Mouse (Mus musculus) kidney, postnatal 4 days (tissue): ENCODE data around the gene Trak1.

Experiments used
- DNase-seq, 2 experiments: peaks; one replicate each; pipeline ENCODE4 v3.0.0; 2021; ENCODE audit warnings: mixed read lengths in 2 of 2

The Trak1 gene

DNA sequence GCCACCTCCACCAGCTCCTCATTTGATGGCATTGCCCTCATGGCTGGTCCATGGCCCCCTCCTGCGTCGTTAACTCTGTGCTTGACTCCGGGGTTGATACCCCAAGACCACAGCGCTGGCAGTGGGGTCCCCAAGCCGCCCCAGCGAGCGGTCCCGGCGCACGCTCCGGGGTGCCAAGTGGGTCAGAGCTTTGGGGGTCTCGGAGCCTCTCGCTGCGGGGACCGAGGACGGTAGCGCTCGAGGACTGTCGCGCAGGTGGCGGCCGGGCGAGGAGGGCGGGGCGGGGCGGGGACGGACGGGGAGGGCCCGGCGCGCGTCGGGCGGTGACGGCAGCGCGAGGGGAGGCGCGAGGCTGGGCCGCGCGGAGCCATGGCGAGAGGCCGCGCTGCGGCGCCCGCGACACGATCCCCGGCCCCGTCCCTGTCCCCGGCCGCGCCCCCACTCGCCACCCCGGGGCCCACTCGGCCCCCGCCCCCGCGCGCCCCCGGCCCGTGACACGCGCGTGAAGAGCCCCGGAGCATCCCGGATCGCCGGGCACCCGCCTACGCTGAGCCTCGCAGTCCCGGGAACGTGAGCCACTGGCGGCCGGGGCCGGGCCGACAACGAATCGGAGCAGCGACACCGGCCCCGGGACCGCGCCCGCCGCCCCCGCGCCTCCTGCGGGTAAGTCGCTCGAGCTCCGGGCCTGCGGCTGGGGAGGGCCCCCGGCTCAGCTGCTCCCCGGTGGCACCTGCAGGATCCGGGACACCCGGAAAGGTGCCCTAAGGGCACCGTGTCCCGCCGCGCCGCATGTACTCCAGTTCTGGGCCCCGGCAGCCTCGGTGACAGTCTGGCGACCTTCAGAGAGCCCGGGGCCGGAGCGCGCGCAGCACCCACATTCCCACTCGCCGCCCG is at the start of gene Trak1:
Gene Trak1 (plus strand): TSS at position 332 of the 894 bp plus-strand sequence.
- peak; percentile 71 to 84 for DNase-seq

DNA sequence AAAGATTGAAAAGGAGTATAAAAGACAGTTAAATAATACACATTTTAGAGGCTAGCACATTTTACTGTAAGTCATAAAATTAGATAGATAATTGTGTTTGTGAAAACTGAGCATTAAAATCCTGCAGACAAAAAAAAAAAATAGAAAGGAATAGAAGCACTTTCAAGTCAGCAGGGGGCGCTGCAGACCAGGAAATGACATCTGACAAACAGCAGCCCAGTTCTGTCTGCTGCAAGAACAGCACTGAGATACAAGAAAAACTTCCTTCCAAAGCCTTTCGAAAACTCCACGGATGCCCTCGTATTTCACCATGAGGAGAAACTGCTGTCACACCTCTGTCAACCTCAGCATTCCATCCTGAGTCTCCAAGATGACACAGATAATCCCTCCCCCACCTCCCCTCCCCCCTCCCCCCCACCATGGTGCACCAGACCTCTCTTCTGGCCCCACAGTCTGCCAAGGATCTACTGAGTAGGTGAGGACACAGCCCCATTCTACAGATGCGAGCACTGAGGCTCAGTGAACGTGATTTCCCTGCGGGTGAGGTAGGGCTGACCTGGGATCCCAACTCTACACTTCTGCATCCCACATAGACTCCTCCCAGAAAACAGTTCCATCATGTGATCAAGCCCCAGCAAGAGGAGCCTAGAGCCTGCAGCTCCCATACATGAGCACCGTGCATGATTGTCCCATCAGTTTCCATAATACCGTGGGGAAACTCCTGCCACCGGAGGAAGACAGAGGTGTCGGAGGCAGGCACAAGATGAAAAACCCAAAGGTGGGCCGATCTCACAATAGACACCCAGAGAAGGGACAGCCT is 49.1 kb upstream of the Trak1 start:
- peak; percentile 94 to 95 for DNase-seq

DNA sequence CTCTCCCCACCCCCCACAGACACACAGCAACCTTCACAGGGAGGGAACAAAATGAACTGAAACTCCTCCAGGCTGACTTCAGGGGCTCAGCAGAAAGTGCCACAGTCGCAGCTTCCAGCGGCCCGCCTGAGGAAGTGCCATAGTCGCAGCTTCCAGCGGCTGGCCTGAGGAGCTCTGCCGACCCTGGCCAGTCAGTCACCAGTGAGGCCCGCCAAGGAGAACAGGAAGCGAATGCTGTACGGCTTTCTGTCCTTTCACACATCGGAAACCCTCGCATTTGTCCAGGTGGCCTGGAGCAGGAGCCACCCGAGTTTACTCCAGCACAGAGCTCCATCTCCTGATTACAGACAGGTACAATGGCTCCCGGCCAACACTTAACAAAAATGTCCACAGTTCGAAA is 47.5 kb upstream of the Trak1 start:
- DNase-seq, result peak in 1 of 2 experiments; percentile 39

DNA sequence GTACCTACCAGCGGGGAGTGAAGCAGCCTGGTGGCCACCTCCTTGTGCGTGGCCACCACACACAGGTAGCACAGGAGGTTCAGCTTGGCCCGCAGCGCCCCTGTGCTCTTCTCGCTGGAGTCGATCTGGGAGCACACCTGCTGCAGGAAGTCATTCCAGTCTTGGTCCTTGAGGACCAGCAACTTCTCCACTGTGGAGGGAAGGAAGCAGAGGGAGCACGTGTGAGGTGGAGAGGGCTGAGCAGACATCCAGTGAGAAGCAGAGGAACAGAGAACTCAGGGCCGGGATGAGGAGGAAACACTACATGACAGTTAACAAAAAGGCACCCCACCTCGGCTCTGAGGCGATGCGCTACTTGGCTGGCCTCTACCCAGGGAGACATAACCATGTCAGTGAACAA is 46.4 kb upstream of the Trak1 start:
- peak in 1 of 2 experiments; percentile 0 for DNase-seq

DNA sequence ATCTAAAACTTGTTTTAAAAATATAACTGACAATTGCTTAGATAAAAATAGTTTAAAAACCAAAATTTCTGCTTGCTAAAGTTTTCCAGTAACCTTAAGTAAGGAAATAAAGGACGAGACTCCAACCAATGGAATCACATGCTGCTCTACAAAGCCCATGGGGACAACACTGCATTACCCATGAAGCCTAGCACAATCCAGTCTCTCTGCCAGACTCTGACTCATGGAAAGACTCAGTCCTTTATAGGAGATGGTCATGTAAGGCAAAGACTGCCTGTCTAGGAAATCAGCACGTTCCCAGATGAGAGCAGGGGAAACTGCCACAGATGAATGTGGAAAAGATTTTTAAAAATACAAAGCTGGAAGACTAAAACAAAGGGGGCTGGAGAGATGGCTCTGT is 43.3 kb upstream of the Trak1 start:
- no peak for DNase-seq

DNA sequence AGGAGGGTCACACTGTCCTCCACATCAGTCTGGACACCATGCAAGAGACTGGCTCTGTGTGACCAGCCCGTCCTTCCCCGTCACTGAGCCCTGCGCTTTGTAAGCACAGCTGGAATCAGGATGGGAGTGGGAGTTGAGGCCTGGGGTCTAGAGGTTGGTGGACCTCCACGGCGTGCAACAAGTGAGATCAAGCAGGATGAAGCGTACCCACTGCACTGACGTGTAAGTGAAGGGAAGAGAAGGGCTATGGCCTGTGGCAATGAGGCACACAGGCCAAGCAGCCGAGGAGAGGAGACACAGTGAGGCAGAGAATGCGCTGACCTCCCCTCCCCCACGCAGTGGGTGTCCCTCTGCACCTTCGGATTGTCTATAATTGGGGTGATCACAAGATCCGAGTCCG is 42.5 kb upstream of the Trak1 start:
- no peak for DNase-seq

DNA sequence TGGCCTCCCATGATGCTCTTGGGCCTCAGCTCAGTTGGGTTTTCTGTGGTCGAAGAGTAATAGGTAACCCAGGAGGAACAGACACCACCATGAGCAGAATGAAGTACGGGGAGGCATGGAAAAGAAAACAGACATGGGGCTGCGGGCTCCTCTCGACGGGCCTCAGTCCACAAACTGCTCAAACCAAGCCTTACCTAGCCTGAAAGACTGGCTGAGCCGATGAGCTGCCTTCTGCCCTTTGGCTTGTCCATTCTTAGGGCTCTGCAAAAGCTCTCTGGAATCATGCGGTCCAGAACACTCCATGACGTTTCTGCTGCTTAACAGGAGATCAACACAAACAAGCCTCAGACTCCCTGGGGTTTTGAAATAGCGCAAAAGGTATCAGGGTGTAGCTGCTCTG is 40.2 kb upstream of the Trak1 start:
- DNase-seq, result no peak

DNA sequence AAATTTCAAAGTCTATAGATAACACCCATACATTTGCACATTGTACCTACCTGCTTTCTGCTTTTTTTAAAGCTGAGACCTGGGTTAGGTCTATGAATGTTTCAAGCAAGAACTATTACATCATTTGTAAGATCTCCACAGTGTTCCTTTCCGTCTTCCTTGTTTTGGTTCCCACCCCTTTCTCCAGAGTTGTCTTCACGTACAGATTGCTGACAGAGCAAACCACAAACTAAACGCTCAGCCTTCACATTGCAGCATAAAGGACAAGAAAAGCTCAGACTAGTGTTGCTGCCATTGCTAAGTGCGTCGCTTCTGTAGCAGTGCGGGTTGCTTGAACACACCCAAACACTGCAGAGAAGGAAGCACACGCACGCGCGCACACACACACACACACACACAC is 32.0 kb upstream of the Trak1 start:
- DNase-seq, result no peak

DNA sequence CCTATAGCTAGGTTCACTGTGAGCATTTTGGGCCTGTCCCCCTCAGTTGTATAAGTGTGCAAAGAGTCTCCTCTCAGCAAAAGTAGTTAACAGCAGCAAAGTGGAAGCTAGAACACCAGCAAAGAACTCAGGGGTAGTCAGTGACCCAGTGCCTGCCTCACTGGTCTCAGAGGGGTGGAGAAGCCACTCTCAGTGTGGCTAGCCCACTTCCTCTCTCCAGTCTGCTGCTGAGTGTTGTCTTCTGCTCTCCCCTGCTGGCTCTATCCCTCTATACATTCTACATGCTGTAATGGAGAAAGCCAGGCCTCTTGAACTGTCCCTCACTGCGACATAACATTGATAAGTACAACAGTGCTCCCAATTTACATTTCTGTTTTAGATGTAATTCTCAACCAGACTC is 26.2 kb upstream of the Trak1 start:
- no peak for DNase-seq

DNA sequence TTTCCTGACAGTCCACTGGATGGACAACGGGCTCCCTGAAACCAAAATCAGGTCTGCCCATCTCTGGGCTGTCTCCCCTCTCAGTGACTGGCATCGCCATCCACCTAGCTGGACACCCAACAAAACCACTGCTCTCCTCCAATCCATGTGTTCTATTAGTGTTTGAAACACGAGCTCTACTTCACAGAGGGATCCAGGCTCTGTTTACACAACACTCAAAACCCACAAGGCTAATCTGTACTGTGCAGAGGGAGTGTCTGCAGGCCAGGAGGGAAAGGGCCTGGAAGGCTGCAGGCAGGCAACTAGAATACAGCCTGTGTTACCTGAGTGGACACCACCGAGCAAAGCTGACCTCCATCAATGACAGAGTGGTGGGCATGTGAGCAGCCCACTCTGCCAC is 25.7 kb upstream of the Trak1 start:
- DNase-seq, result no peak

DNA sequence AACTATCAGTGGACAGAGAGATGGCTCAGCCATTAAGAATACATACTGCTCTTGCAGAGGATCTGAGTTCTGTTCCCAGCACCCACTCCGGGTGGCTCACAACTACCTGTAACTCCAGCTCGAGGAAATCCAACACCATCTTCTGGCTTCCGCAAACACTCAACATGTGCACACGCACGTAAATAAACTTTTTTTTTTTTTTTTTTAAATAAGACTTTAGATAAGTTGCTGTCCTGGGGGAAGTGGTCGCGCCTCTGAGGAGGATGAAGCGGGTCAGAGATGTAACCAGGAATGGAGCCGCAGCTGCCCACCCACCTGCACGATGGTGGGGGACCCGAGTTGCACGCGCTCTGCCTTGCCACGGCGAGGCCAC is 20.6 kb upstream of the Trak1 start:
- no peak for DNase-seq

DNA sequence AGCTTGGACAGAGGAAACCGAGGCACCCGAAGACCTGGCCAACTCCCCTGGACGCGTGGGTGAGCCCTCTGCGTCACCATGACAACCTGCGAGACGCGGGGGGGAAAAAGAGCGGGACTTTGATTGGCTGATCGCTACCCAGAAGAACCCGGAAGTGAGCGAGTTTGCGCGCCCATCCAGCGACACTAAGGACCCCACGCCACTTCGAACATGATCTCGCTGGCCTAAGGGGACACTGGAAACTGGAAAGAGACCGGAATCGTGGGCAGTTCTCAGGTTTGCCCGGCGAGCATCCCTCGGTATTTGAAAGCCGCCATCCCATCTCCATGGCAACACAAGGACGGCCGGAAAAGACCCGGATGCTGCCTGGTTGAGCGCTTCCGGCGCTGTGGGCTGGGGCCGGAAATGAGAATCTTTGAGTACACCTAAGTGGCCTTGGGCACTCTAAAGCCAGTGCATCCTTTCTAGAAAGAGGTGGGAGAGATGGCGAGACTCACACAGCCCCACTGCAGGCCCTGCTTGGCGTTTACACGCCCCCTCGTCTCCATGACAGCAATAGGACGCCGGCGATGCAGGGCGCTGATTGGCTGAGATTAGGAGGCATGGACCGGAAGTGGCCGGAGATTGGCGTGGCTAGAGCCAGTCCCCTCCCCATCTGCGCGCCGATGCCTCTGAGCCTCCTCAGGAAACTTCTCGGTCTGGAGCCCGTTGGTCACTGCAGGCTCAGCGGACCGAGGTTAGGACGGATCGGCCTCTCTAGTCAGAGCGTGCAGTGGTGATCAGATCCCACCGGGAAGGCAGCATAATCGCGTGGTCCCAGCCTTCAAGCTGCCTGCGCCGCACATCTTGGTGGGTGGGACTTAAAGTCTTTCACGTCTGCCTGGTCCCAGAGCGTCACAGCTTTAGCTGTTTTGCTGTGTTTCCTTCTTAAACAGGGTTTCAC is 19.9 kb upstream of the Trak1 start, which contains the start of gene Ulk4:
Gene Ulk4 (minus strand): TSS at position 80 of the 943 bp plus-strand sequence.
- peak; percentile 94 to 96 for DNase-seq

DNA sequence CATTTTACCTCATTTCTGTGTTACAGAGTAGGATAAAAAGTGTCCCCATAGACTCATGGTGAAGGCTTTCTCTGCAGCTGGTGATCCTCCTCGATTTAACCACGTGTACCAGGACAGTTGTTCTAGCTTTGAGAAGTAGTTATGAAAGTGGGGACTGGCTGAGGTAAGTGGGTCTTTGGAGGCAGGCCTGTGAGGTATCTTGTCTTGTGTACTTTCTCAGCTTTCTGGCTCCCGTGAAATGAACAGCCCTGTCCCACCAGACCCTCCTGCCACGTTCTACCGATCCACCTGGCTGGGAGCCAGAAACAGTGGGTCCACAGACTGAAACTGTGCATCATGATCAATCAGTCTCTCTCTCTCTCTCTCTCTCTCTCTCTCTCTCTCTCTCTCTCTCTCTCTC is 18.1 kb upstream of the Trak1 start:
- DNase-seq, result no peak

DNA sequence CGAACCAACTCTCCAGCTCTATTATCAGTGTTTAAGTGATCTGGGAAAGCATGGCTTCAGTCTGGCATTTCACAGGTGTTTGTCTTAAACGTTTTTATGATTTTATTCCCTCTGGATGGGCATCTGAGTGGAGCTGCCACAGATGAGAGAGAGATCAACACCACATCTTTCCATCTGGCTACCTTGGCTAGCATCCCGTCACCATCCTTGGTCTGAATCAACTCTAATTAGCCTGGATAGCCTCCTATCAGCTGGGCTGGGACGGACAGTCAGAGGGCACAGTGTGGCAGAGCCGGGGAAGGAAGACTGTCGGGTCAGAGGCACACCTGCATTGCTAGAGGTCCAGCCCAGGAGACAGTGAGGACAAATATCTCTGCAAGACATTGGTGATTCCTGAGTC is 15.4 kb upstream of the Trak1 start:
- DNase-seq, result no peak

DNA sequence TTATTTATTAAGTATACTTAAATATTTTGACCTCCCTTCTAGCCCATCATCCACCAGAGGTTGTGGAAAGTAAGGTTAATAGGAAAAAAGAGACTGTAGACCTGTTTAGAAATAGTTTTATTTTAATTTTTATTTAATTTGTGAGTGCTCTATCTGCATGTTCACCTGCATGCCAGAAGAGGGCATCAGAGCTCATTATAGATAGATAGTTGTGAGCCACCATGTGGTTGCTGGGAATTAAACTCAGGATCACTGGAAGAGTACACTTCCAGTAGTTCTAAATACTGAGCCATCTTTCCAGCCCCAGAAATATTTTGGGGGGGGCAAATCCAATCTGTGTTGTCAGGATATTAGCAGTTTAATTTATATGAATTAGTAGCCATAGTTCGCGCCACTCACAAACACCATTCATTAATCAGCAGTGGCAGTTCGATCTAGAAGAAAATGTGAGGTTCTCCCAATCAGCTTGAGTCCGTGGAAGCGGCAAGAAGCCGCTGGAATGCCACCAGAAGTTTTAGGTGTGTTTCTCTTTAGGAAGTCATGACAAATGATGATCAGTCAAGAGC is 13.6 kb upstream of the Trak1 start:
- DNase-seq, result no peak

DNA sequence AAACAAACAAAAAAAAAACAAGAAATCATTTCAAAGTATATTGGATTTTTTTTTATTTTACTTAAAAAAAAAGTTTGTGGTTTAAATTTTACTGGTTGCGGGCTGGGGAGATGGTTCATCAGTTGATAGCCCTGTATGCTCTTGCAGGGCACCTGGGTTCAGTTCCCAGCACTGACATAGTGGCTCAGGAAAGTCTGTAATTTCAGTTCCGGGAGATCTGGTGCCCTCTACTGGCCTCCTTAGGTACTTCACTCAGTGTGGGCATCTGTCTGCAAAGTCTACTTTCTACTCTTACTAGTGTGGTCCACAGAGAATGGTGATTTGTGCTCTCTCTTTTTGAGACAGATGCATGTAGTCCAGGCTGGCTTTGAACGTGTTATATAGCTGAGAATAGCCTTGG is 12.9 kb upstream of the Trak1 start:
- peak; percentile 50 to 61 for DNase-seq

DNA sequence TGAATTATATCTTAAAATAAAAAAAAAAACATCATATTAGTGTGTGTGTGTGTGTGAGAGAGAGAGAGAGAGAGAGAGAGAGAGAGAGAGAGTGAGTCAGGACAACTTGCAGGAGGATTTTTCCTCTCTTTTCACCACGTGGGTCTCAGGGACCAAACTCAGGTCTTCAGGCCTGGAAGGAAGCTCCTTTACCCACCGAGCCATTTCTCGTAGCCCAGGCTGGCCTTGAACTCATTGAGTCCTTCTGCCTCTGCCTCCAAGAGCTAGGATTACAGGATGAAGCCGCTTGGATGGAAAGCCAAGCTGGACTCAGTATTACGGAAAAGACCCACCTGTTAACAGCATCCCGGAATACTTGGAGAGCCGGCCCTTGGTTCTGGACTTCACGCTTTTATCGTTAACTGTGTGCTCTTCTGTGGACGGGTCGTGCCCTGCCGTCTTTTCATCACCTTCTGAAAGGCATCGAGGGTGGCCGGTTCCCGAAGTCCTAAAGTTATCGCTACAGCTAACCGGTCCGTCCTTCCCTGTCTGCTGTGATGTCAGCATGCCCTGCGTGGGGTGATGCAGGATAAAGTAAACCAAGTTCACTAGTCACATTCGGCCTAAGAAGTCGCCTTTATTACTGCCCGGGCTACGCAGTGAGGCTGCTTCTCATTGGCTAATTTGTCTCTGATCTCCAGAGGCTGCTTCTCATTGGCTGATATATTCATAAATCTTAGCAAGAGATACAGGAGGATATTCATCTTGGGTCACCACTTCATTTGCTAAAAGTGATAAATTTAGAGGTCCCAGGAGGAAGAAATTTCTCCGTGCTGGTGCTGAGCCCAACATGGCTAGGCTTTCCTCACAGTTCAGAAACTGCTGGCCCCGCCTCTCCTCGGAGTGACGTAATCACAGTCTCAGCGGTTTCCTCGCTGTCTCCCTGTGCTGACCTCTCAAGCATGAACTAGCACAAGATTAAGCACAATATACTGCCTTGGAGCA is 11.7 kb upstream of the Trak1 start:
- peak; percentile 85 to 87 for DNase-seq

DNA sequence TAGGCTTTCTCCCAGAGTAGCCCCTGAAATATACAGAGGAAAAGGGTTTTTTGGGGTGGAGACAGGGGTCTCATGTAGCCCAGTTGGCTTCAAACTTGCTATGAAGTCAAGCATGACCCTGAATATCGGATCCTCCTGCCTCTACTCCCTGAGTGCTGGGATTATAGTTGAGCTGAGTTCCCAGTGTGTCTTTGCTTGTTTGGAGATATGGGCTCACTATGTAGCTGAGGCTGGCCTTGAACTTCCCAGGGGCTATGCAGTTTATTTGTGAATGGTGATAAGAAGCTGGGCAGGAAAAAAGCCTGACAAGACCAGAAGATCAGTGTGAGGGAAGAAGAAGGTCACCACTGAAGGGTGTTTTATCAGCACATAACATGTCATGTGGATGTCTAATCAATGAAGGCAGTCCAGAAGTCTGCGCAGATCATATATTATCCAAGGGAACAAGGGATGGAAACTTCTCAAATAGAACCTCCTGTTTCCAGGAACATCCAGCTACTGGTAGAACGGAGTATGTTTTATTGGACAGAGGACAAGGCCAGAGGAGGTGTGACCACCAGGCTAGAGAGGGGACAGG is 10.9 kb upstream of the Trak1 start:
- DNase-seq, result no peak

DNA sequence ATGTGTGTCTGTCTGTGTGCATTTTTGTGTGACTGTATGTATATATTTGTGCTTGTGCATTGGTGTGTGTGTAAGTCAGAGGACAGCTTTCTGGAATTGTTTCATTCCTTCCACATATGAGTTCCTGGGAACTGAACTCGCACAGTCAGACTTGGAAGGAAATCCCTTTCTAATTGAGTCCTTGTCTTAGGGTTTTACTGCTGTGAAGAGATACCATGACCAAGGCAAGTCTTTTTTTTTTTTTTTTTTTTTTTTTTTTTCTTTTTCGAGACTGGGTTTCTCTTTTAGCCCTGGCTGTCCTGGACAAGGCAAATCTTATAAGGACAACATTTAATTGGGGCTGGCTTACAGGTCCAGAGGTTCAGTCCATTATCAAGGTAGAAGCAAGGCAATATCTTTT is 6.0 kb upstream of the Trak1 start:
- no peak for DNase-seq

DNA sequence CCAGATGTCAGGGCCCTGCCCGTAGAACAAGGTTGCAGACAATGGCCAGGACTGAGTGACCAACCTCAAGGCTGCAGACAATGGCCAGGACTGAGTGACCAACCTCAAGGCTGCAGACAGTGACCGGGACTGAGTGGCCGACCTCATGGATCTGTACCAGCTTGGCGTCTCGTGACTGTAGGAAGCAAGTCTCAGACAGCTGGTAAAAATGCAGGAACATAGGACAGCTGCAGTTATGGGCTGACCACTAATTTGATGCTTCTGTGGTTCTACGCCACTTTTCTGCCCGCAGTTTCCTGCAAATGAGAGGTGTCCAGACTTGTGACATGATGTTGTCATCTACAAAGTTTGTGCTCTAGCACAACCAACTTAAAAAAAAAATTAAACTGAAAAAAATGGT is 4.1 kb upstream of the Trak1 start:
- no peak for DNase-seq

DNA sequence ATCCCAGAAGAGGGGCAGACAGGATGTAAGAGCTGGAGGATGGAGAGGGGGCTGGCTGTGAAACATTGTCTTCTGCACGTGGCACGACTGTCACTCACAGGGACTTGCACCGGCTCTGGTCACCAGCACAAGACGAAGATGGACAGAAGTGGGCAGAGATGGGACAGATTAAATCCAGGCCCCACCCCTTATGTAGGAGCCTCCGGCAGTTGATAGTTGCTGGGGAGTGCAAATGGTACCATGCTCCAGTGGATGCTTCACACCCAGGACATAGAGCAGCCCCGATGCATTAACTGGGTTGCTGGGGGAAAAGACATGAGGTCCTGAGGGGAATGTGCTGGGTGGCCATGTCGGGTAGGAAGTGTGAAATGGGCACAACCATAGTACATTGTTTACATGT is 2.1 kb upstream of the Trak1 start:
- no peak for DNase-seq
